Mouse (Mus musculus) gastrocnemius, adult 8-10 months (tissue): ENCODE measurements around the gene Gfy. TPM values are rescaled to one million over a fixed set of nuclear protein-coding genes. Genes with fewer than 3 reads are reported as not detected.
"Not testable (repeated sequence)": the region's sequence is repeated elsewhere in the genome, so short reads cannot be mapped to it uniquely, and the experiment has no call there.

Source experiments
- DNase-seq, 2 experiments: peaks; one replicate each; pipeline ENCODE4 v3.0.0; 2022; ENCODE audit warnings: low spot score in 2 of 2
- total RNA-seq, 4 experiments: library from RNA; stranded (reverse); gene quantifications; 2 replicates each; pipeline ENCODE4 v1.2.4; 2022

Gfy gene
- total RNA-seq, 4 experiments from 2014 or later = not detected

GRCm38 (mm10) chr7:45168656-45169055 is 10.7 kb downstream of the Gfy start:
- no peak for DNase-seq

DNA sequence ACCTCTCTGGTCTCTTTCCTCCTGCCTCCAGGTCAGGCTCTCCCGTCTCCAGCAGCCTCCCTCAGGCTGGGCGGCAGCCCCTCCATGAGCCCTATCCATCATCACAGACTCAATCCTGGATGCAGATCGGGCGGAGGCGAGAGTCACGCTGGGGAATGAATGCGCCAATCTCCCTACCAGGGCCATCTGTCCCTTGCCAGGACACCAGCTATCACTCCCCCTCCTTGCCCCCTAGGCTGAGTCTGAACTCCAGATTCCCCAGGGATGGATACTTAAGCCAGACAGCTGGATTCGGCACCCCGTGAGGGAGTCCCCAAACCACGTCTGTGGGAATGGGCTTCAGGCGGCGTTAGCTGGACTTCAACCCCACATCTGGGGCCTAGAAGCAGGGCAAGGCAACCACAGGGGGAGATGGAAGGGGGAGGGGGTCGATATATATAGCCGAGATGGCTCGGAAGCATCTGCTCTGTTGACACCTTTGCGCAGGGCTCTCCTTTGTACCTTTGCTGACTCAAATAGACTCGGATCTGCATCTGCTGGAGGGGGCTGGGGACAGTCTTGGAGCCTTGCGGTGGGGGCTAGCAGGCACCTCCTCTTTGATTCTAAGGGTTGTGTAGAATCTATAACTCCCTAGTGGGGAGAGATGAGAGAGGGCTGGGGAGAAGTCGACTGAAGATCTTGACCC is 11.5 kb downstream of the Gfy start:
- no peak for DNase-seq

DNA sequence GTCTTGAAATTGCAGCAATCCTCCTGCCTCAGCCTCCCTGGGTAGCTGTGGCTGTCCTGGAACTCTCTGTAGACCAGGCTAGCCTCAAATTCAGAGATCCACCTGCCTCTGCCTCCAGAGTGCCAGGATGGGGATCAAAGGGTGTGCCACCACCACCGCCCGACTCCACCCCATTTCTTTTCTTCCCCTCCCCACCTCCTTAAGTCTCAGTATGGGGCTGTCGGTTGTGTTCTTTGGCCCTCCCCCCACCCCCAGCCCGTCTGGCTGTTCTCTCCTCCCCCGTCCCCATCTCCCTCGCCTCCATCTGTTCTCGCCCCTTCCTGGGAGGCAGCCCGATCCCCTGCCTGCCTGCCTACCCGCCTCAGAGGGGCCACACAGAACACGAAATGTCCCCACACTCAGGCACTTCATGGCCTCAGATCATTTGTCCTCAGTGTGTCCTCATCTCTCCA is 12.4 kb downstream of the Gfy start:
- no peak for DNase-seq

- DNase-seq = no peak
Observed at GRCm38 (mm10) chr7:45165701-45166100, 13.7 kb downstream of the Gfy start.

- DNase-seq = no peak
Observed at GRCm38 (mm10) chr7:45164833-45165232, 14.5 kb downstream of the Gfy start.

- no peak for DNase-seq
Observed at GRCm38 (mm10) chr7:45163735-45164490, 15.5 kb downstream of the Gfy start, which contains the start of gene Slc17a7. Gene Slc17a7 (plus strand): TSS chr7:45163949.

GRCm38 (mm10) chr7:45162996-45163615 is 16.3 kb downstream of the Gfy start:
- DNase-seq = no peak

DNA sequence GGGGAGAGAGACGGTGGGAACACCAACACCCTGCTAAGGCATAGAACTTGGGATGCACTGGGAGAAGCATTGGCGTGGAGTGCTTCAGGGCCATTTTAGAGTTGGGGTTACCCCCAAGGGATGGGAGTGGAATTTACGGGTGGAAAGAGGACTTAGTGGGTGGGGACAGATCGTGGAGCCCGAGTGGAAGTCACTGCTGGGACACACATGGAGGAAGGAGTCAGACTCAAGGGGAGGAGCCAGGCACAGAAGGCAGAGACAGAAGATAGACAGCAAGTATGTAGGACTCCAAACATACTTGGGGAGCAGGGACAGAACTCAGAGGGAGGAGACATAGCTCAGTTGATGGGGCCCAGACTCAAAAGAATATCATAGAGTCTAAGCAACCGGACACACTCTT is 16.8 kb downstream of the Gfy start:
- no peak for DNase-seq

- DNase-seq = peak; percentile 74 to 82
Observed at GRCm38 (mm10) chr7:45161612-45162473, 17.5 kb downstream of the Gfy start.

- no peak for DNase-seq
Observed at GRCm38 (mm10) chr7:45160866-45161265, 18.5 kb downstream of the Gfy start.

GRCm38 (mm10) chr7:45160316-45160800 is 19.0 kb downstream of the Gfy start:
- no peak for DNase-seq

- DNase-seq = no peak
Observed at GRCm38 (mm10) chr7:45158991-45159390, 20.4 kb downstream of the Gfy start.

DNA sequence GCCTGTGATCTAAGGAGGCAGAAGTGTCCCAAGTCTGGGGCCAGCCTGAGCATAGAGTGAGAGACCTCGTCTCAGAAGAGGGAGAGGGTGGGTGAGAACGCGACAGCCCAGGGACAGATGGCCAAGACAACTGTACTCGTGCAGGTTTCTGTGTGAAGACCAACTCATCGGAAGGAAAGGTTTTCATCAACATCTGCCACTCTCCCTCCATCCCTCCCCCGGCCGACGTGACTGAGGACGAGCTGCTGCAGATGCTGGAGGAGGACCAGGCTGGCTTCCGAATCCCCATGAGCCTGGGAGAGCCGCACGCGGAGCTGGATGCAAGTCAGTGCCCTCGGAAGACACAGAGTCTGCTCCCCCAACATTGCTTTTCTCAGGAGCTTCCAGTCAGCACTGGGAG is 21.9 kb downstream of the Gfy start:
- no peak for DNase-seq

DNA sequence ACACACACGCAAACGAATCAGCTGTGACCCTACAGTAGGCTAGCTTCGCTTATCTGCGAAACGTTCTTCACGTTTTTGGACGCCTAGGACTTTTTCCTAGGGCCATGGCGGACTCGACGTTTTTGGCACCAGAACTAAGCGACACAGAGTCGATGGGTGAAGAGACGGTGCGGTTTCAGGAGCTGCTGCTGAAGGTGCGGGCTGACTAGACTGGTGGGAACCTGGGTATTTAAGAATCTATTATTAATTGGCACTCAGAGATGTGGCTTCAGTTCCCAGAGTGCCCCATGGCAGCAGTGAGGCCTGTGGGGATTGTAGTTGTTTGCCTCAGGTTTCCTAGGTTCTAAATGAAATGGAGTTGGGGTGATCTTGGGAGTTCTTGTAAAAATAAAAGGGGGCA is 23.2 kb downstream of the Gfy start:
- DNase-seq = no peak

DNA sequence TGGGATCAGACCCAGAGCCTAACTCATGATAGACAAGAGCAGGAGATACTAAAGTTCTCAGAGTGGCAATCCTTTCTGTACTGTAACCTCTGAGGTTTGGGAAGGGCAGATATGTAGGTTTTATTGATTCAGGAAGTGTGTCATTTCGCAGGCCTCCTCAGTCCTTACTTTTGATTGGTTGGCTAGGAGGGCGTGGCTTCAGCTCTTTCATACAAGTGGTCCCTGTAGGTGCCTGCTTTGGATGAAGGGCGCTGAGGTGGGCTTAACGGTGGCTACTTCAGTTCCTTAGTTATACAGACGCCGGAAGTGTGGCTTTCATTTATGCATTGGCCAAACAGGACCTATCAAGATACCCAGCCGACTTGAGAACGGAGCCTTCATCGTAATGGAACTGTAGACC is 23.8 kb downstream of the Gfy start:
- no peak for DNase-seq

- DNase-seq = peak; percentile 43 to 60
Observed at GRCm38 (mm10) chr7:45154993-45155514, 24.3 kb downstream of the Gfy start.

DNA sequence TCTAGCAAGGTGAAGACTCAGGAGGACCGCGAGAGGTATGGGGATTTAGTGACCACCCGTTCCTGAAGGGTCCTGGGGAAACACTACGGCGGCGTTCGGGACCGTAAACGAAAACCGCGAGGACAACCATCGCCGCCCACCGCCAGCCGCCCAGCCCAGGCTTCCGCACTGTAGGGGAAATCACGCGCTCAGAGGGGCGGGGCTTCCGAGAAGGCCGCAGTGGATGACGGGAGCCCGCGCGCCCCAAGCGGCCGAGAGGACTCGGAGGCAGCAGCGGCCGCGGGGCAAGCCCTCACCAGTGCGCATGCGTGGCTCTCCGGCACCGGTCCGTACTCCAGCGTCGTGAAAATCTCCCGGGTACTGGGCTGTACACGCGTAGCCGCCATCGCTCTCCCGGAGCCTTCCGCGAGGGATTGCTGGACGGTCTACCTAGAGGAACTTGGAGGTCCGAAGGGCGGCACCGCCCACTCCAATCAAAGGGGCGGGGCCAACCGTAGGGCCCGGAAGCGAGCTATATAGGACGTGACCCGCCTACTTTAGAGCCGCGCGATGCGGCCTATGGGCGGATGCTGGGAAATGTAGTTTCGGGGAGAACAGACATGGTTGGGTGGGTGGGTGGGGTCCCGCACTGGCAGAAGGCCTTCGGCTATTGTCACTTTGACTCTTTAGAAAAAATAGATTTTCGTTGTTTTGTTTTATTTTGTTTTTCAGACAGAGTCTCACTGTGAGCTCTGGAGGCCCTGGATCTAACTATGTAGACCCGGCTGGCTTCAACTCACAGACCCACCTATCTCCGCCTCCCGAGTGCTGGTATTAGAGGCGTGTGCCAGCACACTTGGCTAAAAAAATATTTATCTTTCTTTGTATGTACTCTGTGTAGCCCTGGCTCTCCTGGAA is 25.0 kb downstream of the Gfy start, which contains the start of the genes Pih1d1 and Aldh16a1:
TSS of gene Pih1d1 (plus strand) at position 208 of the 897 bp plus-strand sequence.
TSS of gene Aldh16a1 (minus strand) at position 489 of the 897 bp plus-strand sequence.
- peak; percentile 97 for DNase-seq

GRCm38 (mm10) chr7:45153586-45153985 is 25.8 kb downstream of the Gfy start:
- no peak for DNase-seq

DNA sequence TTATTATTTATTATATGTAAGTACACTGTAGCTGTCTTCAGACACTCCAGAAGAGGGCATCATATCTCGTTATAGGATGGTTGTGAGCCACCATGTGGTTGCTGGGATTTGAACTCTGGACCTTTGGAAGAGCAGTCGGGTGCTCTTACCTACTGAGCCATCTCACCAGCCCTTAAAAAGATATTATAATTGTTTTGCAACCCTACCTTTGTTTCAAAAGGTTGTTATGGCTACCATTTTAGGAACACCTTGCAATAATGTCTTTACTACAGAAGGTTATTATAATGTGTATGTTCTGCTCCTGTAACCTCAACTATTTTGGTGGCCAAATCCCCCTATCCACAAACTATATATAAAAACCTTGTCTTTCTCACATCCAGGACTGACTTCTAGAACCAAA is 26.3 kb downstream of the Gfy start:
- not testable (repeated sequence) for DNase-seq

DNA sequence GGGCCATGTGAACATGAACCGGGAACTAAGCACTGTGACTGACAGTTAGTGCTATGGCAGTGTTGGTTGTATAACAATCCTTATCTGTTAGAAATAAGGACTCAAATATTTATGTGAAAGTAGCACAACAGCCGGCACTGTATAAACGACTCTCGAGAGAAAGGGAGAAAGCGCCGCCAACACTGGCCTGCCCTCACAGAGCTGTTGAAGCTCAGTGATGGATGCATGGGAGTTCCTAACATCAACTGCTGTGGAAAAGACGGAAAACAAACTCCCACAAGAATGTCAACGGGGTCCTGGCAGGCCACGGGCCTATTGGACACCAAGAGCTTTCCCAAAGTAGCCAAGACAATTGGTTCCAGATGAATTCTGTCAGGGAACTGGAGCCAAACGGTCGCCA is 28.1 kb downstream of the Gfy start:
- peak; percentile 44 to 54 for DNase-seq
